Mouse (Mus musculus): Measurements from ENCODE around the gene Sorbs1. TPM values are rescaled to one million over a fixed set of nuclear protein-coding genes. Genes with fewer than 3 reads are reported as not detected.

The Sorbs1 gene
- polyA plus RNA-seq, 1 experiment from 2014 or later: 45.0 TPM

DNA sequence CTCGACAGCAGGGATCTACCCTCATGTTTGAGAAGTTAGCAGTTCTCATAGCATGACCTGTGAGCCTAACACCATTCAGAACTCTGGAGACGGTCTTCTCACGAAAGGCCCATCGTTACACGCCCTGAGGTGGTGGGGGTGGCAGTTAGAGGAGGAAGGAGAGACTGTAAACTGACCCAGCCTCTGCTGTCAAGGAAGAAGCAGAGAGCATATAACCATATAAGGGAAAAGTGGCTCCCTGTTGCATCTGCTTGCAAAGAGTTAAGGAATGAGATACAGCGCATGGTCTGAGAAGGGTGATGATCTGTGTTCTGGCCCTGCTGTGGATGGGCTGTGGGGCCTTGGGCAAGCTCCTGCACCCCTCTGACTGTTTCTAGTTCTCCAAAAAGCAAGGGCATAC is 50.7 kb downstream of the Sorbs1 start:
- Histone ChIP-seq H3K36me3 (ENCODE audit: control insufficient read depth, insufficient read depth, low read length) (no peaks in the 10 kb centered on the region), H3K27ac (ENCODE audit: low read depth, low read length) (no peak overlapping the region), H3K4me3 (ENCODE audit: low read depth, low read length) (no peak overlapping the region), H3K9me3 (ENCODE audit: control insufficient read depth, low read length) (no peaks in the 10 kb centered on the region), H3K4me1 (replicated peaks; ENCODE audit: control insufficient read depth, insufficient read depth, low read length) (peaks cover 18% of the 10 kb centered on the region), H3K4me2 (no peak overlapping the region), H3K9ac (ENCODE audit: low read depth, low read length) (no peak overlapping the region), H3K27me3 (replicated peaks; ENCODE audit: control insufficient read depth, insufficient read depth, low read length) (no peaks in the 10 kb centered on the region)
- DNase-seq (ENCODE audit: low spot score) (no peak), ATAC-seq (replicated peaks; ENCODE audit: low FRiP score) (no peak)
- 46% methylated on average over 6 of the region's 6 CpGs for WGBS

DNA sequence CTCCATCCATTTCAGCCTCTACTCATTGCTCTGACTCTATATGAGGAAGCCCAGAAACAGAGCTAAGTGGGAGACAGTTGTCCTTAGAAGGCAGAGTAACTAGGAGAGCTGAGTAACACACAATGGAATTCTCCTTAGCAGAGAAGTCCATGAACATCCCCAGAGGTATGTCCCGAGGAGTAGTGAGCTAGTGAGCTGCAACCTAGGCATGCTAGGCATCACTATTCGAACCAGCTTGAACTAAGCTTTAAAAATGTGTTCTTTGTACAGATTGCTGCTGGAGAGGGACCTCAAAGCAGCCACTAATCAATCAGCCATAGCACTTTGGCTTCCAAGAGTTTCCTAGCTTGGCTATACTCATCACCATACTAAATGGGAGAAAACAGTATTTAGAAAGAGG is 51.1 kb downstream of the Sorbs1 start:
- Histone ChIP-seq H3K27ac (ENCODE audit: low read depth, low read length) (no peak overlapping the region), H3K4me2 (no peak overlapping the region), H3K9ac (ENCODE audit: low read depth, low read length) (no peak overlapping the region), H3K9me3 (ENCODE audit: control insufficient read depth, low read length) (no peaks in the 10 kb centered on the region), H3K4me3 (ENCODE audit: low read depth, low read length) (no peak overlapping the region), H3K4me1 (replicated peaks; ENCODE audit: control insufficient read depth, insufficient read depth, low read length) (peaks cover 18% of the 10 kb centered on the region), H3K36me3 (ENCODE audit: control insufficient read depth, insufficient read depth, low read length) (no peaks in the 10 kb centered on the region), H3K27me3 (replicated peaks; ENCODE audit: control insufficient read depth, insufficient read depth, low read length) (no peaks in the 10 kb centered on the region)
- ATAC-seq (replicated peaks; ENCODE audit: low FRiP score): no peak
- 73% methylated on average over 2 of the region's 2 CpGs for WGBS
- DNase-seq (ENCODE audit: low spot score): no peak

DNA sequence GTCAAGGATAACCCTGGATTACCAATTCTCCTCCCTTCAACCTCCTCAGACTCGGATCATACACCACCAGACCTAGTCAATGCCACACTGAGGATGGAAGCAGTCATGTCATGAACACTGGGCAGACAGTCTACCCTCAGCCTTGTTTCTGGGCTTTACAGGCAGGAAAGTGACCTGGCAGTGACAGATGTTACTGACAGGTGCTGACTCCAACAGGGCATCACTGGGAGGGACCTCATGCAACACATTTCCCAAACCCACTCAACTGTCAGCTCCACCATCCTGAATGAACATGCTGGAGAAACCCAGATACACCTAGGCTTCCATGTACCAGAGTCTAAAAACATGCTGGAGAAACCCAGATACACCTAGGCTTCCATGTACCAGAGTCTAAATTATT is 51.9 kb downstream of the Sorbs1 start:
- Histone ChIP-seq H3K4me3 (ENCODE audit: low read depth, low read length) (no peak overlapping the region), H3K9me3 (ENCODE audit: control insufficient read depth, low read length) (no peaks in the 10 kb centered on the region), H3K9ac (ENCODE audit: low read depth, low read length) (no peak overlapping the region), H3K27me3 (replicated peaks; ENCODE audit: control insufficient read depth, insufficient read depth, low read length) (no peaks in the 10 kb centered on the region), H3K4me2 (no peak overlapping the region), H3K36me3 (ENCODE audit: control insufficient read depth, insufficient read depth, low read length) (no peaks in the 10 kb centered on the region), H3K4me1 (replicated peaks; ENCODE audit: control insufficient read depth, insufficient read depth, low read length) (peaks cover 18% of the 10 kb centered on the region), H3K27ac (ENCODE audit: low read depth, low read length) (no peak overlapping the region)
- 69% methylated on average over 1 of the region's 1 CpGs for WGBS
- no peak for ATAC-seq (replicated peaks; ENCODE audit: low FRiP score)
- no peak for DNase-seq (ENCODE audit: low spot score)

DNA sequence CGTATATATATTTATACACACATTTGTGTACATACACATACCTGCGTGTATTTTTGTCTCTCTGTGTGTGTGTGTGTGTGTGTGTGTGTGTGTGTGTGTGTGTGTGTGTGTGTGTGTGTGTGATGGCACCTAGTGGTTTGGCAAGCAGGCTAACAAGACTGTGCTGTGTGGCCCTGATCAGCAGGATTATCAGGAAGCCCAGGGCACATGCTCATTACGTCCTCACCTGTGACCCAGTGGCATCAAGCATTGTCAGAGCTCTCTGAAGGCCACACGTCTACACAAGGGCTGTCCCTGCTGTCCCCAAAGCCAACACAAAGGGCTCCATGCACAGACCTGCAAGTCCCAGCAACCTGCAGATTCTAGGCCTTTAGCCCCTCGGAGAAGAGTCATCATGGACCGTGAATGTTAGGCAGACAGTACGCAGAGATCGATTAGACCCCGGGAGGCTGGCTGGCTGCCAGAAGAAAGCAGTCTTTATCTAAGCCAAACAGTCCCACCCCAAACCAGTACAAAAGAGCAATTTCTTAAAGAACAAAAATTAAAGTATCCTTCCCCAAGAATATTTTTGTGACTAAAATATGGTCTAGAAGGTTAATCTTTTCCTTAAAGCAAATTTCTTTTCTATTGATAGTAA is 52.6 kb downstream of the Sorbs1 start:
- 41% methylated on average over 9 of the region's 9 CpGs for WGBS
- Histone ChIP-seq H3K4me3 (ENCODE audit: low read depth, low read length) (no peak overlapping the region), H3K27ac (ENCODE audit: low read depth, low read length) (no peak overlapping the region), H3K27me3 (replicated peaks; ENCODE audit: control insufficient read depth, insufficient read depth, low read length) (no peaks in the 10 kb centered on the region), H3K36me3 (ENCODE audit: control insufficient read depth, insufficient read depth, low read length) (no peaks in the 10 kb centered on the region), H3K4me1 (replicated peaks; ENCODE audit: control insufficient read depth, insufficient read depth, low read length) (peaks cover 18% of the 10 kb centered on the region), H3K9me3 (ENCODE audit: control insufficient read depth, low read length) (no peaks in the 10 kb centered on the region), H3K4me2 (no peak overlapping the region), H3K9ac (ENCODE audit: low read depth, low read length) (no peak overlapping the region)
- ATAC-seq (replicated peaks; ENCODE audit: low FRiP score) (peak; percentile 49; the same call in 1 of the 2 replicates), DNase-seq (ENCODE audit: low spot score) (no peak)

DNA sequence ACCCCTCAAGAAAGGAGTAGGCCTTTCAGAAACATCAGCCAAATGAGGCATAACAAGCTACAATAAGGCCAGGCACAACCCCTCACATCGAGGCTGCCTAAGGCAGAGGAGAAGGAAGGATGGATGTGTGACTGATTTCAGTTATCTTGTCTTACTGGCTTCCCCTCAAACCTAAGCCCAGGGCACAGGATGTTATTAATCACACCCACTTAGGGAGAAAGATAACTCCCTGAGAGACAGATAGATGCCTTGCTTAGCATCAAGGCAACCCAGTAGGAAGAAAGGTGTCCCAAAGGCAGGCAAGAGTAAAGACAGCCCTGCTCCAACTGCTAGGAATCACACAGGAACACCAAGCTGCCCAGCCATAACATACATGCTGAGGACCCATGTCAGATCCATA is 54.2 kb downstream of the Sorbs1 start:
- Histone ChIP-seq H3K9me3 (ENCODE audit: control insufficient read depth, low read length) (no peaks in the 10 kb centered on the region), H3K4me1 (replicated peaks; ENCODE audit: control insufficient read depth, insufficient read depth, low read length) (peaks cover 18% of the 10 kb centered on the region), H3K4me2 (no peak overlapping the region), H3K4me3 (ENCODE audit: low read depth, low read length) (no peak overlapping the region), H3K27ac (ENCODE audit: low read depth, low read length) (no peak overlapping the region), H3K27me3 (replicated peaks; ENCODE audit: control insufficient read depth, insufficient read depth, low read length) (no peaks in the 10 kb centered on the region), H3K36me3 (ENCODE audit: control insufficient read depth, insufficient read depth, low read length) (no peaks in the 10 kb centered on the region), H3K9ac (ENCODE audit: low read depth, low read length) (no peak overlapping the region)
- WGBS: 22% methylated on average over 1 of the region's 1 CpGs
- no peak for ATAC-seq (replicated peaks; ENCODE audit: low FRiP score)
- DNase-seq (ENCODE audit: low spot score): no peak

DNA sequence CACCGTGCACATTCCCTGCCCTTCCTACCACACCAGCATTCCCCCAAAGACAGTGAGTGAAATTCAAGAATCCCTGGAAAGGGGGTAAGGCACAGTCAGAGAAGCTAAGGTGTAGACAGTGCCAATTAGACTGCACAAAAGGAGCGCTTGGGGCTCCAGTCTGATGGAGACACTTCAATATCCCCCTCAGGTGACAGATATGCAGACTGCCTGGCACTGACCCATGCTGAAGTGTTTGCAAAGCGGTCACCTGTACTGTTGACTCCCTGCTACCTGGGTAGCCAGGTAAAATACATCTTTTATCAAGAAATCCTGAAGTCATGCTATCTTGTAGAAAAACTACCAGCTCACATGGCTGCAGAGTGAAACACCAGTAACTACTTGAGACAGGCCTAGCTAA is 54.8 kb downstream of the Sorbs1 start:
- H3K4me1 ChIP-seq (replicated peaks; ENCODE audit: control insufficient read depth, insufficient read depth, low read length): peaks cover 18% of the 10 kb centered on the region
- no peaks in the 10 kb centered on the region for H3K36me3 ChIP-seq (ENCODE audit: control insufficient read depth, insufficient read depth, low read length)
- H3K27ac ChIP-seq (ENCODE audit: low read depth, low read length): no peak overlapping the region
- no peak overlapping the region for H3K4me2 ChIP-seq
- DNase-seq (ENCODE audit: low spot score): no peak
- H3K4me3 ChIP-seq (ENCODE audit: low read depth, low read length): no peak overlapping the region
- H3K9ac ChIP-seq (ENCODE audit: low read depth, low read length): no peak overlapping the region
- H3K9me3 ChIP-seq (ENCODE audit: control insufficient read depth, low read length): no peaks in the 10 kb centered on the region
- no peaks in the 10 kb centered on the region for H3K27me3 ChIP-seq (replicated peaks; ENCODE audit: control insufficient read depth, insufficient read depth, low read length)
- 77% methylated on average over 3 of the region's 3 CpGs for WGBS
- no peak for ATAC-seq (replicated peaks; ENCODE audit: low FRiP score)

DNA sequence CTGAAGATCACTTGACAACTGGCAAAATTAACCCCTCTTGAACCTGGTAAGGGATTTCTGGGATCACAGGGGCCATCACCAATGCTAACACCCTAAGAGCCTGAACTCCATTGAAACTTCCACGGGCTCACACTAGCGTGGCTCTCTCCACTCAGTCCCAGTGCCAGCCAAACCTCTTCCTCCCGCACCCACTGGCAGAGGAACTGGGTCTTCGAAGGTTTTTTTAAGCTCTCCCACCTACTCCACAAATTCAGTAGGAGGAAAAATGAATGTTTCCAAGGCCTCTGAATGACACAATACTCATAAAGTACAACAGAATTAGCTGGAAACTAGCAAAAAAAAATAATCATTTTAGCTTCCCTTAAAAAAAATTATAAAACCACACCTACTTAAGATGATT is 58.3 kb downstream of the Sorbs1 start:
- H3K36me3 ChIP-seq (ENCODE audit: control insufficient read depth, insufficient read depth, low read length): peaks cover 3% of the 10 kb centered on the region; the same call in 1 of the 2 replicates
- H3K27me3 ChIP-seq (replicated peaks; ENCODE audit: control insufficient read depth, insufficient read depth, low read length): no peaks in the 10 kb centered on the region
- no peak overlapping the region for H3K4me3 ChIP-seq (ENCODE audit: low read depth, low read length)
- no peak overlapping the region for H3K4me2 ChIP-seq
- WGBS: 89% methylated on average over 4 of the region's 4 CpGs
- DNase-seq (ENCODE audit: low spot score) (no peak), ATAC-seq (replicated peaks; ENCODE audit: low FRiP score) (no peak)
- H3K27ac ChIP-seq (ENCODE audit: low read depth, low read length): no peak overlapping the region
- H3K9me3 ChIP-seq (ENCODE audit: control insufficient read depth, low read length): no peaks in the 10 kb centered on the region
- no peak overlapping the region for H3K9ac ChIP-seq (ENCODE audit: low read depth, low read length)
- peaks cover under 1% of the 10 kb centered on the region; the same call in 1 of the 2 replicates for H3K4me1 ChIP-seq (replicated peaks; ENCODE audit: control insufficient read depth, insufficient read depth, low read length)

DNA sequence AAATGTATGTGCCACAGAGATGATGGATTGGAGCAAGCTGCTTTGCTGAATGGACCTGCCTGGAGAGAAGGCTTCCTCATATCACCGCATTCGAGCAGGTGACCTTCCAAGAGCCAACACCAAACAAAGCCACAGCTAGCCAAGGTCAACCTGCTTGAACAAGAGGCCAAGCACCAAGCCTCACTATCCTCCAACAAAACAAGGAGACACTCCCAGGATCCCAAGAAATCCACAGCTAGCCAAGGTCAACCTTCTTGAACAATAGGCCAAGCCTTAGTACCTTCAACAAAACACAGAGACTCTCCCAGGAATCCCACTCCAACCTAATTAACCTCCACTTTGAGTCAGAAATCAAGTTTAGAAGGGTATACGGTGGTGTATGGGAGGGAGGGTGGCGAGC is 59.5 kb downstream of the Sorbs1 start:
- no peak for DNase-seq (ENCODE audit: low spot score)
- Histone ChIP-seq H3K4me1 (replicated peaks; ENCODE audit: control insufficient read depth, insufficient read depth, low read length) (no peaks in the 10 kb centered on the region), H3K9ac (ENCODE audit: low read depth, low read length) (no peak overlapping the region), H3K4me2 (no peak overlapping the region), H3K4me3 (ENCODE audit: low read depth, low read length) (no peak overlapping the region), H3K27me3 (replicated peaks; ENCODE audit: control insufficient read depth, insufficient read depth, low read length) (no peaks in the 10 kb centered on the region), H3K27ac (ENCODE audit: low read depth, low read length) (no peak overlapping the region), H3K36me3 (ENCODE audit: control insufficient read depth, insufficient read depth, low read length) (peaks cover 3% of the 10 kb centered on the region; the same call in 1 of the 2 replicates), H3K9me3 (ENCODE audit: control insufficient read depth, low read length) (no peaks in the 10 kb centered on the region)
- 90% methylated on average over 4 of the region's 4 CpGs for WGBS
- ATAC-seq (replicated peaks; ENCODE audit: low FRiP score): no peak

DNA sequence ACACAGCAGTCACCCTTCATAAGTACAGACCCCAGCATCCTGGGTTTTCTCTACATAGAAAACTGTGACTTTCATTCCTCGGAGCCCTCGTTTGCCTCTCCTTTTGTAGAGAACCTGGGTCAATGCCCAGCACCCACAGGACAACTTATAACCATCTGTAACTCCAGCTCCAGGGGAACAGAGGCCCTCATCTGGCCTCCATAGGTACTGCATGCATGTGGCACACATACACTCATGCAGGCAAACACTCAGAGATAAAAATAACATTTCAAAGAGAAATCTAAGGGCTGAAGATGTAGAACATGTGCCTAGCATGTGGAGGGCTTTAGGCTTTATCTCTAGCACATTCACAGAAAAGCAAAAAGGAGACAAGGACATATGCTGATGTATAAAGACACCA is 61.4 kb downstream of the Sorbs1 start:
- H3K4me2 ChIP-seq: no peak overlapping the region
- peaks cover 3% of the 10 kb centered on the region; the same call in 1 of the 2 replicates for H3K36me3 ChIP-seq (ENCODE audit: control insufficient read depth, insufficient read depth, low read length)
- no peak overlapping the region for H3K27ac ChIP-seq (ENCODE audit: low read depth, low read length)
- H3K9ac ChIP-seq (ENCODE audit: low read depth, low read length): no peak overlapping the region
- ATAC-seq (replicated peaks; ENCODE audit: low FRiP score) (no peak), DNase-seq (ENCODE audit: low spot score) (no peak)
- H3K9me3 ChIP-seq (ENCODE audit: control insufficient read depth, low read length): no peaks in the 10 kb centered on the region
- H3K27me3 ChIP-seq (replicated peaks; ENCODE audit: control insufficient read depth, insufficient read depth, low read length): no peaks in the 10 kb centered on the region
- no peak overlapping the region for H3K4me3 ChIP-seq (ENCODE audit: low read depth, low read length)
- WGBS: 96% methylated on average over 2 of the region's 2 CpGs
- no peaks in the 10 kb centered on the region for H3K4me1 ChIP-seq (replicated peaks; ENCODE audit: control insufficient read depth, insufficient read depth, low read length)
